Mouse (Mus musculus) brain, embryonic 14.5 days (tissue): ENCODE data around the gene Cep350. TPM values are rescaled to one million over a fixed set of nuclear protein-coding genes. Genes with fewer than 3 reads are reported as not detected.

ENCODE experiments used
- DNase-seq: peaks from one replicate; pipeline ENCODE4 v3.0.0-alpha.2; 2011; ENCODE audit warnings: low read depth
- CTCF ChIP-seq: fragments of 200-500 bp; IDR thresholded peaks from 2 replicates; pipeline ENCODE4 v1.5.1; 2012; ENCODE audit warnings: inconsistent platforms, mild to moderate bottlenecking, moderate library complexity, borderline replicate concordance; ENCODE audit not compliant: insufficient read depth, insufficient read length; ENCODE audit errors: extremely low read depth
- POLR2A ChIP-seq: fragments of 200-500 bp; IDR thresholded peaks from 2 replicates; pipeline ENCODE4 v1.6.1; 2012; ENCODE audit warnings: mild to moderate bottlenecking, inconsistent platforms, borderline replicate concordance; ENCODE audit not compliant: poor library complexity, insufficient read depth, insufficient read length, severe bottlenecking; ENCODE audit errors: extremely low read depth
- polyA plus RNA-seq: library from polyadenylated mRNA; depleted of rRNA; stranded (reverse); fragments of >200 nt; gene quantifications from 2 replicates; pipeline ENCODE4 v1.2.3, GENCODE M21; 2012; rRNA removed

Cep350 gene
- polyA plus RNA-seq, 1 experiment, result 14.0 TPM

GRCm38 (mm10) chr1:155801014-155801991 lies 171.8 kb downstream of the Cep350 start:
- TF ChIP-seq POLR2A, result no peak
- TF ChIP-seq CTCF, result no peak
- DNase-seq, result no peak

GRCm38 (mm10) chr1:155798000-155798399 lies 175.1 kb downstream of the Cep350 start:
- DNase-seq, result no peak
- no peak for TF ChIP-seq POLR2A
- TF ChIP-seq CTCF, result no peak

GRCm38 (mm10) chr1:155797425-155797824 lies 175.6 kb downstream of the Cep350 start:
- no peak for DNase-seq
- no peak for TF ChIP-seq POLR2A
- no peak for TF ChIP-seq CTCF

- no peak for TF ChIP-seq CTCF
- TF ChIP-seq POLR2A, result no peak
- DNase-seq, result no peak
Observed at GRCm38 (mm10) chr1:155796757-155797405, 176.2 kb downstream of the Cep350 start.

GRCm38 (mm10) chr1:155795791-155796233 lies 177.2 kb downstream of the Cep350 start:
- no peak for DNase-seq
- TF ChIP-seq POLR2A, result no peak
- TF ChIP-seq CTCF, result no peak

Other genes starting within 250 kb of the Cep350 start
- gene Lhx4, start 221.6 kb downstream of the Cep350 start, polyA plus RNA-seq, result 0.97 and 2.7 TPM in 2 replicates
- gene Qsox1, start 160.4 kb downstream of the Cep350 start, polyA plus RNA-seq, result 35.0 and 36.1 TPM in 2 replicates
- 57.9 and 61.6 TPM in 2 replicates for gene Tor1aip2, start 62.1 kb upstream of the Cep350 start, polyA plus RNA-seq
- 8.6 and 14.6 TPM in 2 replicates for gene Tor1aip1, start 63.2 kb upstream of the Cep350 start, polyA plus RNA-seq
- gene Fam163a, start 231.8 kb upstream of the Cep350 start, polyA plus RNA-seq, result 1.7 and 4.0 TPM in 2 replicates